Mouse (Mus musculus): ENCODE measurements around the gene Rflna.

Rflna gene

GRCm38 (mm10) chr5:125002969-125003872 is at the start of gene Rflna:
Gene Rflna, plus strand, starts transcription at chr5:125003221.
- no peak for DNase-seq

DNA sequence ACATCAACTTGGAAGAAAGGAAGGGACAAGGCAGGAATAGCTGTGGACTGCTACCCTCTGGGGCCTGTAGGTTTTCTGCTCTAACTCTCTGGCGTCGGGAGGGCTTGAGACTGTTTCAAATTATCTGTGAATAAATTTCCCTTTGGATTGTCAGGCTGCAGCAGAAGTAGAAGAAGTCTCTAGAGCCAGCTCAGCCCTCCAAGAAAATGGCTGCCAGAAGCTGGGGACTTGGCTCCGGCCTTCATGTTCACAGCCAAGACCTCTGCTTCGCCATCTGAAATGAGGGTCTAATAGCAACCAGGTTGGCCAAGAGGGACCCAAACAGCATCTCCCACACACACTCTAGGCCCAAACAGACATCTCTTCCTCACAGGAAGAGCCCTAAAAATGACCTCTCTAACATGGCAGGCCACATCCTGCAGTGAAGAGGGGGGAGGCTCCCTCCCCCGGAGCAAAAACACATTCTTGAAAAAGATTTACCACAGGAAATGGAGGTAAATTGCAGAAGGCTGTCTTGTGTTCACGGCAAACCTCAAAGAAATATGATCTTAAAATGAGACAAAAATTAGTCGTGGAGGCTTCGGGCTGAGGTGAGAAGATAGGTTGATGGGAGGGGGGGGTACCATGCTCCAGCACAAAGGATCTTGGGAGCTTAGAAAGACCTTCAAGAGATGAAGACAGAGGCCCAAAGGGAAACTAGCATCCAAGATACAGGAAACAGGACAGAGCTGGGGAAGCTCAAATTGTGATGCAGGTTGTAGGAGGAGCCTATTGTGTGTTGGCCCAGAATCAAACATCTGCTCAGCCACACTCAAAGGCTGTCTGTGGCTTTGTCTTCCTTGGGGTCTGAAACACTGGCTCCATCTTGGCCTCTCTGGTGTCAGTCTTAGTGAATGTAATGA is 48.4 kb upstream of the Rflna start:
- peak; percentile 44 for DNase-seq

- DNase-seq, result no peak
Observed at GRCm38 (mm10) chr5:124957491-124957890, 45.5 kb upstream of the Rflna start.

DNA sequence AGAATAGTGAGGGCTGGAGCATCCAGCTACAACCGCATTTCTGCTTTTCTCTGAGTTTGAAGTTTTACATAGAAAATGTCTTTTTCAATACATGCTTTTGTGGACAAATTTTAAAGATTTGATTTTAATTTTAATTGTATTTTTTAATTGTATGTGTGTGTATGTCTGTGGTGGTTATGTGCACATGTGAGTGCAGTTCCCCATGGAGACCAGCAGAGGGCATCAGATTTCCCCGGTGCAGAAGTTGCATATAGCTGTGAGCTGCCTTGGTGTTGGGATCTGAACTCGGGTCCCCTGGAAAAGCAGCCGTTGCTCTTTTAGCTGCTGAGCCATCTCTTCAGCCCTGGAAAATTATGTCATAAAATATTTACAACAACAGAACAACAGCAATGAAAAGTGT is 43.9 kb upstream of the Rflna start:
- no peak for DNase-seq

DNA sequence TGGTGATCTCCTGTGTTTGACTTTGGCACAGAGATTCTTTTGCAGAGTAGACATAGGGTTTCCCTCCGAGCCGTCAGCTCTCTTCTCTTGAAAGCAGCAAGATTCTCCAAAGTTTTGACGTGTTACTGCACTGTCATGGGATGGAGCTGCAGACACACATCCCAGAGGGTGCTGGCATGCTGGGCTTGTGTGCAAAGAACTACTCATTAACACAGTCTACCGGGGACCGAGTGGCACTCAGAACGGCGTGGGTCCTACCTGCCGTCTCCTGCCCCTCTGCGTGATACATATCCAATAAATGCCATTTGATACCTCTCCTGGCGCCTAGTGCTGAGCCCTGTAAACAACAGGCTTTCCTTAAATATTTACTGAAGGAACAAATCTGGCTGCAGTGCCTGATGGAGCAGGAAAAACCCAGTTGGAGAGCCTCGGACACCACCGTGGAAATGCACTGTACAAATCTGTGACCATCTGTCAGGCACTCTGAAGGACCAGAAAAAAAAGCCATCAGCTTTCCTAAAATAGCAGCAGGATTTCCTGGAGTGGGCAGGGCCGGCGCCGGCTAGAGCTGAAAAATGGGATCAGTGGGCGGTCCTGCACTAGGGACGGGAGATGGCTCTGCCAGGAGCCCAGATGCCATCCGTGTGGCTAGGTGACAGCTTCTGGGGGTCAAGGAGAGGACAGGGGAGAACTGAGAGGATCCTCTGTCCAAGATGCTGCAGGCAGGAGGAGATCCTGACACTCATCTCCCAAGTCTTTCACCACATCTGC is 42.7 kb upstream of the Rflna start:
- DNase-seq, result peak; percentile 80

GRCm38 (mm10) chr5:124961433-124961832 is 41.6 kb upstream of the Rflna start:
- DNase-seq, result no peak

DNA sequence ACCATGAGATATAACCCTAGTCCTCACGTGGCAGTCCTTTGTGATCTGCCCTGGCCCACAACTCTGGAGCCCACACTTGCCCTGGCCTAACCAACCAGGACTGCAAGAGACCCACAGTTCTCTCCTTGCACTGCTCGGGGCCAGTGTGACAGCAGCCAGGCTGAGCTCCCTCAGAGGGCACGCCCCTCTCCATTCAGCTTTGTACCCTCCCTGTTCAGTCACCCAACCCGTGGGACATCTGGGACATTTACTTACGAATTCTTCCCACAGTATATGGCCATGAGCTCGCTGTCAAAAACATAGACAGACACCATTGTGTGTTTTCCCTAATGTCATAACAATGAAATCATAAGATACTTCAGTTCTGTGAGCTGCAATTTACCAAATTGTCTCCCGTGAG is 40.3 kb upstream of the Rflna start:
- no peak for DNase-seq

DNA sequence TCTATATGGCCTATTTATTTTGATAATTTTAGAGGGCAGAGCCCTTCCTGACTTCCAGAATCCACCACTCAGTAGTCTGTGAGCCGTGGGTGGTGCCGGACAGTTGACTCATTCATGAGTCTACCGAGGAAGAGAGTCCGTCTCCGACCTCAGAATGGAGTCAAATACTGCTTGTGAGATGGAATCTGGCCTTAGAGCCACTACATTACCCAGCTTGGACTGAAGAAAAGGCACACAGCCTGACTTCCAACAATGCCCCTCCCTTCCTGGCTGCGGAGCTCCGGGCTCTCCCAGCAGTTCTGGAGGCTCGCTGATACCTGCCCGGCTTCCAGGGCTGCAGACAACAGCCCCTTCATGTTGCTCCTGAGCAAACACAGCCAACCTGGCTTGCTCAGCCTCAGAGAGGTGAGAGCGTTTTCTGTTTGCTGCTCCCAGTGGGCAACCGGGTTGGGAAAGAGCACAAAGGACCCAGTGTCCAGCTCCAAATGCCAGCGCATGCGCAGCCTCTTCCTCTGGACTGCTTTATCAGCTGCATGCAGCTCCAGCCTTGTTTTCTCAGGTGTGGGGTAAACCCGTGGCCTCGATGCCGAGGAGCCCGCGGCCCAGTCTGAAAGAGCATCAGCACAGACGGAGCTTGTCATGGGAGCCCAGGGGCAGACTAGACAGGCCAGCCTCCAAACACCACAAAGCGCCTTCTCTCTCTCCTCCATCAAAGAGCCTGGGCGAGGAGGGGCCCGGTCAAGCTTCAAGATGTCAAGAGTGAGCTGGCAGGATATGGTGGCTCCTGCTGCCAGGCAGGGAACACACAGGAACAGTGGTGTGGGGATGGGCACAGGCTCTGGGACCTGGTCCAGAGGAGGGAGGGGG is 39.0 kb upstream of the Rflna start:
- peak; percentile 31 for DNase-seq

GRCm38 (mm10) chr5:124966622-124967332 is 36.2 kb upstream of the Rflna start:
- DNase-seq, result no peak

DNA sequence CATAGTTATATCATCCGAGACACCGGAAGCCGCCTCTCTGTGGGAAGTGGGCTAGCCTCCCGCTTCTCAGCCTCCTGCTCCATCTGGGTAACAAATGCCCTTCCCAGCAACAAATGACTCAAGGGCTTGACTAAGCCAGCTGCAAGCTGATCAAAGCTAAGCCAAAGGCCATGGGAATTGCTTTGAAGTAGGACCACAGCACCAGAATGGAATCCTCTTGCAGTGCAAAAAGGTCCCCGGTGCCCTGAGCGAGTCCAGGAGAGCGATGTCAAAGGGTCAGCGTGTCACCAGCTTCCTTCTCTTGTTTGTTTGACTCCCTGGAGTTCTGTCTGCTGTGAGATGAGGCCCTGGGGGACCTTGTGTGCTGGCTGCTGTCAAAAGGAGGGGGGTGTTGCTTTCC is 33.2 kb upstream of the Rflna start:
- DNase-seq, result no peak

- no peak for DNase-seq
Observed at GRCm38 (mm10) chr5:124986222-124986621, 16.8 kb upstream of the Rflna start.

- peak; percentile 62 for DNase-seq
Observed at GRCm38 (mm10) chr5:124986656-124987055, 16.4 kb upstream of the Rflna start.

DNA sequence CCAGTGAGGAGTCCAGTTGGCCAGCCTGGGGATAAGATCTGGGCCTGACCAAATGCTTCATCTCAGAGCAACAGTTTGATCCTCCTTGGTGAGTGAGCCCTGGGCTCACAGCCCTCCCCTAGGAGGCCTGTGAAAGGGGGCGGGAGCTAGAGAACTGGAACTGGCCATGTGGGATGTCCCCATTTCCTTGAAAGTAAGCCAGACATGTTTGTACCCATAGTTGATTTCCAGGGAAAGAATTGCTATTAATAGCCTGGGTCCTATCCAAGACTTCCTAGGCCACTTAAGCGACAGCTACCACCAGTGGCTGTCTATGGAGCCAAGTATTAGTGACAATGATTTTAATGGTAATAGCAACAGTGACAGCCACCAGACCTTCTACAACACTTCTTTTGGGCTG is 13.3 kb upstream of the Rflna start:
- peak; percentile 62 for DNase-seq

DNA sequence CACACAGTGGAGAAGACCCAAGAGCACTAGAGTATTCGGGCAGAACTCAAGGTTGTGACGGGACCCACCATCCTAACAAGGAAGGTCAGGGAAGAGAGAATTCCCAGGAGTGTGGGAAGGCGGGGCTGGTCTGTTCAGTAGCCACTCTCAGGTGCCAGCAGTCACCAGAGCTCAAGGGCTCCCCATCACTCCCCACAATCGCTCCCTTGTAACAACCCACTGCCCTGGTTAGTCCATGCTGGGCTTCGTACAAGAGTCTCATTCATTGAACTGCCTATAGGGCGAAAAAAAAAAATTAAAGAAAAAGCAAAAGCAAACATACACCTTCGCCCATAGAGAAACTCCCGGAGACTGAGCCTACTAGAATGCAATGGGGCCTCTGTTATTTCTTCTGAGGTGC is 10.7 kb upstream of the Rflna start:
- no peak for DNase-seq

DNA sequence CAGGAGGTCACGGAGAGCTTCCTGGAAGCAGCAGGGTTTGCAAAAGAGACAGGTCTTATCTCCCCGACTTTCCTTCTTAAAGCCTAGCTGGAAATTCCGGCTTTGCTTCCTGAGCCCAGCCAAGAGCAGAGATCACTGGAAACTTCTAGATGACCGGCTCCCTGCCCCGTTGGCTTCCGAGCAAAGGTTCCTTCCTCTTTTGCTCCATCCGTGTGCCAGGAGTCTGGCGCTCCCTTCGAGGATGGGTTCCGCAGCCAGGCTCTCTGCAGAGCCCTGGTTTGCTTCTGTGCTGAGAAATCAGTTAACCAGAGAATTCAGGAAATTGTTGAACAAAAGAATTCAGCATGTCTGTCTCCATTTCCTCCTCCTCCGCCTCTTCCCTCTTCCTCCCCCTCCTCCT is 10.1 kb upstream of the Rflna start:
- peak; percentile 61 for DNase-seq

GRCm38 (mm10) chr5:124996816-124997215 is 6.2 kb upstream of the Rflna start:
- peak; percentile 47 for DNase-seq

DNA sequence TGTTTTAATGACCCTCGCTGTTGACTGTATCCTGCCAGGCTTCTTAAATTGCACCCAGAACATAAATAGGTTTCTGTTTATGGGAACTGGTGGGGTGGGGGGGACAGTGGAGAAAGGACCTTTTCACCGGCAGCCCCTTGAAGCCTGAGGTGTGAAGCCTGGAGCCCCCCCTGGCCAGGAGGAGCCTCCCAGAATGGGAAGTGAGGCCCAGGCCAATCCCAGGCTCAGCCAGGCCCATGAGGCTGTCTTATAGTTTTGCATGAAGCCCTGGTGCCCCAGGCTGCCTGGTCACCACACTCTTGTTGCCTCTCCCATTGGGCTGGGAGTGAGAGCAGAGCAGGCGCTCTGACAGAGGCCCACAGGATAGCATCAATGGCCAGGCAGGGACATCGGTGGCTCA is 5.1 kb upstream of the Rflna start:
- DNase-seq, result no peak

DNA sequence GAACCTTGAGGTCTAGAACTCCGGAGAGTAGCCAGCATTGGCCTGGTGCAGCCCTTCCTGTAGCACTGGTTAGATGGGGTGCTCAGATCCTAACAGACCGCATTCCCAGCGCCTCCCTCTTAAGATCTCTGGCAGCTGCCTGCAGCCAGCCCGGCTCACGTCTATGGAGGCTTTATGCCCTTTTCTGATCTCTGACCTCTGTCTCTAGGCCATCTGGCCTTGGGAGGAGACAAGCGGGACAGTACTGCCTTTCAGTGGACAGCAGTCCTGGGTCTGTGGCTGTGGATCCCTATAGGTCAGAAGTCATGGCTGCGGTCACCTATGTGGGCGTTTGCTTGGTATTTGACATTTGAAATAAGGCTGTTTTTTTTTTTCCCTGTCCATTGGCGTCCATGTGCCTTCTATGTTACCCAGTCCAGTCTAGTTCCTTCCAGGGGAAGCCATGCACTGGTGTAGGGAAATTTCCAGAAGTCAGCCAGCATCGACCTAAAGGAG is 2.2 kb upstream of the Rflna start:
- DNase-seq, result no peak

- DNase-seq, result no peak
Observed at GRCm38 (mm10) chr5:125003873-125004255, 843 bp downstream of the Rflna start.

DNA sequence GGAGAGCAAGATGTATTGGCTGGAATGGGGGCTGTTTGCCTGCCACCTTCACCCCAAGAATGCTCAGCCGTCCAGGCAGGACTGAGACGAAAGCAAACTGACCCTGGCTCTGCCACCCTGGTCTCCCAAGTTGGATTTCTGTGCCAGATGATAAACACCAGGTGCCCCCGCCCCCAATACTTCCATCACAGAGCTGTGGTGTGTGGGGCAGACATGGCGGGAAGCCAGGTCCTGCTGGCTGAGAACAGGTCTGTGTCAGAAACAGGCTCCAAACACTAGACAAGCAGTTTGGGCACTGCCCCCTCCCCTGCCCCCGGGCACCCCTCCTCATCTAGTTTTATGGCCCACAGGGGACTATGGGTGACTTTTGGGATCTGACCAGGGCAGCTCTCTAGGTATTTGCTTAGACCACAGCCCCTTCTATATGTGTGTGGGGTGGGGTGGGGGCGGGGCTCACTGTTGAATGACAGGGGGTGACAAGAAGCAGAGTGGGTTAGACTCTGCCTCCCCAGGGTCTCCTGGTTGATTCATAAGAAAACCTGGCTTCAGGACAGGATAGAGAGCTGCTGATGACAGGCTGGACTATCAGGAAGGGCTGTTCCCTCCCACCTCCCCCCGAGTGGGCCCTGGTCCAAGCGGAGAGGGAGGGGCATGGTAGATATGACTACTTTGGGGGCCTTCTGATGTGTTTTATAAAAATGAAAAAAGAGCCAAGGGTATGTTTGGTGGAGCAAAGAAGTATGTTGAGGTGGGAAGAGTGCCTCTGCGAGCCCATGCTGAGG is 3.0 kb downstream of the Rflna start:
- DNase-seq, result no peak
